Mouse (Mus musculus): ENCODE measurements around the gene Olfr385. TPM values are rescaled to one million over a fixed set of nuclear protein-coding genes. Genes with fewer than 3 reads are reported as not detected.

Gene Olfr385
- not detected for polyA plus RNA-seq (2017; shearing (Covaris generic))

GRCm38 (mm10) chr11:73592908-73593307, at the start of gene Olfr385:
Olfr385 (minus strand) TSS chr11:73593008.

GRCm38 (mm10) chr11:73598294-73598693, 5.5 kb upstream of the Olfr385 start, which contains the start of gene Olfr384:
Olfr384 (plus strand) TSS chr11:73598594.

Other genes starting within 250 kb of the Olfr385 start
- not detected for gene Olfr20, start 242.2 kb downstream of the Olfr385 start, polyA plus RNA-seq (2017; shearing (Covaris generic))
- not detected for gene Olfr376, start 221.8 kb downstream of the Olfr385 start, polyA plus RNA-seq (2017; shearing (Covaris generic))
- gene Olfr1, start 193.4 kb downstream of the Olfr385 start, polyA plus RNA-seq (2017; shearing (Covaris generic)): not detected
- gene Olfr378, start 164.5 kb downstream of the Olfr385 start, polyA plus RNA-seq (2017; shearing (Covaris generic)): not detected
- gene Olfr380, start 135.5 kb downstream of the Olfr385 start, polyA plus RNA-seq (2017; shearing (Covaris generic)): not detected
- gene Olfr381, start 101.4 kb downstream of the Olfr385 start, polyA plus RNA-seq (2017; shearing (Covaris generic)): not detected
- not detected for gene Olfr382, start 75.8 kb downstream of the Olfr385 start, polyA plus RNA-seq (2017; shearing (Covaris generic))
- gene Olfr384, start 5.6 kb upstream of the Olfr385 start, polyA plus RNA-seq (2017; shearing (Covaris generic)): not detected
- gene Zfp735, start 95.8 kb upstream of the Olfr385 start, polyA plus RNA-seq (2017; shearing (Covaris generic)): not detected
- not detected for gene Olfr389, start 187.7 kb upstream of the Olfr385 start, polyA plus RNA-seq (2017; shearing (Covaris generic))
- not detected for gene Olfr390, start 190.0 kb upstream of the Olfr385 start, polyA plus RNA-seq (2017; shearing (Covaris generic))
- not detected for gene Olfr391-ps, start 210.0 kb upstream of the Olfr385 start, polyA plus RNA-seq (2017; shearing (Covaris generic))
- gene Olfr392, start 224.0 kb upstream of the Olfr385 start, polyA plus RNA-seq (2017; shearing (Covaris generic)): 0.27 TPM

Data from effector memory CD4-positive, alpha-beta T cell, adult 7 months (primary cell).